Mouse (Mus musculus) megakaryocyte, embryonic 14.5 days (primary cell): ENCODE data around the gene Ttll2. TPM values are rescaled to one million over a fixed set of nuclear protein-coding genes. Genes with fewer than 3 reads are reported as not detected.
"Not testable (repeated sequence)": the region's sequence is repeated elsewhere in the genome, so short reads cannot be mapped to it uniquely, and the experiment has no call there.

Source experiments
- H3K27me3 ChIP-seq: replicated peaks from 2 replicates; pipeline ENCODE3; 2012; ENCODE audit warnings: inconsistent platforms
- H3K36me3 ChIP-seq: replicated peaks from 2 replicates; pipeline ENCODE3; 2012; ENCODE audit warnings: low read length, inconsistent platforms, mixed read lengths
- H3K4me1 ChIP-seq: 2 replicates; pipeline ENCODE4 v1.6.1; 2012; ENCODE audit warnings: inconsistent platforms
- H3K4me3 ChIP-seq: replicated peaks from 2 replicates; pipeline ENCODE3; 2012; ENCODE audit warnings: moderate library complexity, mild to moderate bottlenecking, inconsistent platforms
- H3K9me3 ChIP-seq: 2 replicates; pipeline ENCODE4 v1.6.1; 2012; ENCODE audit warnings: inconsistent platforms
- polyA plus RNA-seq: library from polyadenylated mRNA; stranded (reverse); fragments of >175 nt; gene quantifications from 2 replicates; pipeline ENCODE4 v1.2.3, GENCODE M21; 2012; ENCODE audit warnings: low replicate concordance; ENCODE audit not compliant: insufficient read depth

Gene Ttll2
- 0.66 TPM in 1 of 2 replicates, not detected in the other for polyA plus RNA-seq

DNA sequence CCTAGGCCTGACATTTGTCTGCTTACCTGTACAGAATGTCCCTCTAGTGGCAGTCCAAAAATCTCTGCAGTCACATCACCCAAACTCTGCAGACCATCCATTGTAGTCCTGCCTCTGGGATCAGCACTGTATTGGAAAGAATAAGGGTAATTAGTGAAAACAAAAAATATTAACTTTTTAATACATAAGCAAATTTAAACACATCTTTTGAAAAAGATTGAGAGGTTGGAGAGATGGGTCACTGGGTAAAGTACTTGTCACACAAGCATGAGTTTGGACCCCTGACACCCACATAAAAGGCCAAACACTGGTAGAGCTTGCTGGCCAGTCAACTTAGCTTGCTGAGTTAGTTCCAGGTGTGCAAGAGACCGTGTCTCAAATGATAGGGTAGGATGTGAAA is at the start of gene Ttll2:
Ttll2 (minus strand) TSS at position 101 of the 400 bp plus-strand sequence.
- H3K4me1 ChIP-seq, H3K9me3 ChIP-seq, H3K4me3 ChIP-seq, H3K36me3 ChIP-seq, H3K27me3 ChIP-seq: not testable (repeated sequence)

DNA sequence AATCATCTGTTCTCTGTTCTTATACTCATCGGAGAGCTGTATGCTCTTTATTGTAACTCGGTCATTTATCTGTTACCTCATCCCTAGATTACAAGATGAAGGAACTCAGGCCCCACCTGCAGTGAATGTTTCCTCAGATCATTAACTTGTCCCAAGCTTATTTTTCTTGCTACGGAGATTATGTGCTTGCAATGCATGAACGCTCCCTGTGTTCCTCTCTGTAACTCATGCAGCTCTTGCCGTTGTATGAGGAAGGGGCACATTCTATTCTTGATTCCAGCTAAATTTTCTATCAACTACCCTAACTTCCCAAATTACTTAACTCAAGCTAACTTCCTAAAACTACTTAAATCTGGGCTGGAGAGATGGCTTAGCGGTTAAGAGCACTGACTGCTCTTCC is 47.3 kb upstream of the Ttll2 start:
- H3K4me3 ChIP-seq, H3K4me1 ChIP-seq, H3K9me3 ChIP-seq: not testable (repeated sequence)

DNA sequence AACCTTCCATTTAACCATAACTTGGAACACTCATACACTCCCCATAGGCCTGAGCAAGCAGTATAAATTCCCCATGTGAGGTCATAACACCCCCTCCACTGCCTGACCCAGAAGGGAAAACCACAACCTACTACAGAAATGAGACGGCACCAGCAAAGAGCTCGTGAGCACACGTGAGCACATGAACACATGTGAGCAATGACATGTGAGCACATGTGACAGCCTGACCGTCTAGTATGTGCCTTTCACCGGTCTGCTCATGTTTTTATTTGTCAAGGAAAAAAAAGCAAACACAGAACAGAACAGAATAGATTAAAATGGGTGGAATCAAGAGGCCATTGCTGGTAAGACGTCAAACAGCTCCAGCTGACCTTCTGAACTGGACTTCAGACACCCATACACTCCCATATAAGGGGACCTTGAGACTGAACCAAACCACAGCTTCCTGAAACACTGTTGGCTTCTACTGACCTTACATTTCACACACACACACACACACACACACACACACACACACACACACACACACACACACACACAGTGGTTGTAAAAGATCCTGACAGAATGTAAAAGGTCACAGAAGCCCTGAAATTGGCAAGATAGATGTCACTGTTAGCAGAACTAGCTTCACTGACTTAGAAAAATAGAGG is 45.8 kb upstream of the Ttll2 start:
- H3K27me3 ChIP-seq, H3K9me3 ChIP-seq, H3K4me3 ChIP-seq, H3K4me1 ChIP-seq, H3K36me3 ChIP-seq: not testable (repeated sequence)

More for the DNA sequence above, 47.3 kb upstream of the Ttll2 start:
- not testable (repeated sequence) for H3K36me3 ChIP-seq, H3K27me3 ChIP-seq

DNA sequence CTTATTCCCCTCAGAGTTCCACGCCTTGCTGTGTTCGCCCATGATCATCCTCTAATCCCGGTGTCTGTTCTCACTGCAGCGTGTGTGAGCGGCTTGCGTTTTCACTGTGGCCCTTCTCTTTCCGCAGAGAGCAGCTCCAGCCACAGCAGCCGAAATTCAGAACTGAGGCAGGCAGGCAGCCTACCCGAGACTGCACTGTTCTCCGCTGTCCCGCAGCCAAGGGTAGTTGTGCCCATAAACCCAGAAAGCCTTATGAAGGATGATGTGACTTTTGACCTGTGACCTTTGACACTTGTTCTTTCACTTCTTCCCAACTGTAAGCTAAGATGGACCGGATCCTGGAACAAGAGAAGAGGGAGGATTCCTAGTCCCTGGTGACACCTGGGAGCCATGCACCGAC is 44.6 kb upstream of the Ttll2 start:
- H3K9me3 ChIP-seq, H3K4me1 ChIP-seq, H3K27me3 ChIP-seq, H3K36me3 ChIP-seq, H3K4me3 ChIP-seq: not testable (repeated sequence)

DNA sequence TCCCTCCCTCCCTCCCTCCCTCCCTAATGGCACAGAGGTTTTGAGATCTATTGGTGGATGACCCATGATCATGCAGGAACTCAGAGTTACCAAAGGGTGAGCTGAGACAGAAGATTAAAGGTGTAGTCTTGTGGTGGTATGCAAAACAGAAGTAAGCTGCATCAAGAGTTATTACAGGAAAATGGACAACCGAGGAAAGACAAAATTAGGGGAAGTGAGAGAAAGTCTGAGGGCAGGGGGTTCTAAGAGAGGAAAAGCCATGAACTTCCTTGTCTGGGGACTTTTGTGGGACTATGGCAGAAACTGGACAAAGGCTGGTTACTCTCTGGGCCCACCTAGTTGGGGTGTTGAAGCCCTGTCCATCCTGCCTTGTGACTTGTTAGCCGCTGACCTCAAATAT is 43.8 kb upstream of the Ttll2 start:
- H3K4me3 ChIP-seq, H3K9me3 ChIP-seq, H3K4me1 ChIP-seq, H3K27me3 ChIP-seq, H3K36me3 ChIP-seq: not testable (repeated sequence)

DNA sequence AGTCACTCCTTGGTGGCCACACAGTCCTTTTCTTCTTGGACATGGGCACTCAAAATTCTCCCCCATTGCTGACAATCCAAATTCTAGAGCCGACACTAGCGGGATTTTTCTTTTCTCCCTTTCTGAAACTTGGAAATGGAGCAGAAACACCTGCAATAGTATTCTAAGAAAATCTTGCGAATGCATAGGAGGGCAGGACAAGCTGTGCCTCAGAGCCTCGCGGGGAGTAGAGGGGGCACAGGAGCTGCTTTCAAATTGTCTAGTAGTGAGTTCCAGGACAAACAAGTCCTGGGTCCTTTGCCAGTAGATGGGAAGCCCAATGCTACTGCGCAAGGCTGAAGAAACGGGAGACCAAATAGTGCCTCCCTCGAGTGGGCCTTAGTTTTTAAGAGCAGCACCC is 43.2 kb upstream of the Ttll2 start:
- H3K9me3 ChIP-seq, H3K4me3 ChIP-seq, H3K4me1 ChIP-seq, H3K36me3 ChIP-seq, H3K27me3 ChIP-seq: not testable (repeated sequence)

DNA sequence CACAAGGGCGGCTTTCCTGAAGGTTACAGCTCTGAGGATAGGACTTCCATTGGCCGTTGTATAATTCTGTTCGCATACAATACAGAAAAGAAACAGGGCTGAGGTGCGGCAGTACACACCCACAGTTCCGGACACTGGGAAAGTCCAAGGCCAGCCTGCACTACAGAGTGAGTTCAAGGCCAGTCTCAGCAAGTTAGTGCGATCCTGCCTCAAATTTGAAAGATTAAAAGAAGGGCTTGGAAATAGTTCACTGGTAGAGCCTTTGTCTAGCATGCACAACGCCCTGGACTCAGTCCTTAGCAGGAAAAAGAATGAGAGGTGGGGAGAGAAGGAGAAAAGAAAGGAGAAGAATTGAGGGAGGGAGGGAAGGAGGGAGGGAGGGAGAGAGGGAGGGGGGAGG is 42.6 kb upstream of the Ttll2 start:
- H3K36me3 ChIP-seq, H3K4me1 ChIP-seq: not testable (repeated sequence)

DNA sequence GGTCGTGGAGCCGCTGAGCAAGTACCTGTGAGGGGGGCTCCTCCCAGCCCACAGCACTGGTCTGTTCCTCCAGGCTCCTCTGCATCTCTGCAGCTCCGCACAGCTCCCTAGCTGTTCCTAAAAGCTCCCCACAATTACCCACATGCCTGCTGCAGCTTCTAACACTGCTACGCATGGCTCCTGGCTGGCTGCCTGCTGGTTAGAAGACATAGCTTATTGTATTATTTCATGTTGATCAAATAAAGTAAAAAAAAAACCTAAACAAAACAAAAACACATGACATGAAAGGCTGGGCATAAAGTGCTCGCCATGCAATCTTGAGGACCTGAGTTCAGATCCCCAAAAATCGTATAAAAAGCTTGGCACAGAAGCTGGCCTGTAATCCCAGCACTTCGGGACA is 37.4 kb upstream of the Ttll2 start:
- not testable (repeated sequence) for H3K4me1 ChIP-seq, H3K9me3 ChIP-seq, H3K36me3 ChIP-seq, H3K4me3 ChIP-seq, H3K27me3 ChIP-seq

More for the DNA sequence above, 42.6 kb upstream of the Ttll2 start:
- not testable (repeated sequence) for H3K9me3 ChIP-seq, H3K27me3 ChIP-seq, H3K4me3 ChIP-seq

DNA sequence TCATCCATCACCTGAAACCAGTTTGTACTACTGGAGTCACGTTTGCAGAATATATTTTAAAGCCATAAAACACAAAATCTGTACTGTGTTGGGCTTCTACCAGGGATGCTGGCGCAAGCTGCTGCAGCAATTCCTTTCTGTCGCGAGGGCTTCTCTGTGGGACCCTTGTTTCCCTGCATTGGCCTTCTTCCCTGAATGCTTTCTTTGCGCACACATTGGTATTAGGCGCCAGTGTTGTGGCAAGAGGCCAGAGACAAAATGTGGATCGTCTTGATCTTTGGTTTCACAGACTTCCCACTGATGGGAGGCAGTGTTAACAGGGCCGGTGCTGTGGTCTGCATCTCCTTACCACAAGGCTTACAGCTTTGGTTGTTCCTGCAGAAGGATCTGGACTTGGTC is 36.5 kb upstream of the Ttll2 start:
- not testable (repeated sequence) for H3K27me3 ChIP-seq, H3K4me3 ChIP-seq, H3K36me3 ChIP-seq, H3K4me1 ChIP-seq, H3K9me3 ChIP-seq

DNA sequence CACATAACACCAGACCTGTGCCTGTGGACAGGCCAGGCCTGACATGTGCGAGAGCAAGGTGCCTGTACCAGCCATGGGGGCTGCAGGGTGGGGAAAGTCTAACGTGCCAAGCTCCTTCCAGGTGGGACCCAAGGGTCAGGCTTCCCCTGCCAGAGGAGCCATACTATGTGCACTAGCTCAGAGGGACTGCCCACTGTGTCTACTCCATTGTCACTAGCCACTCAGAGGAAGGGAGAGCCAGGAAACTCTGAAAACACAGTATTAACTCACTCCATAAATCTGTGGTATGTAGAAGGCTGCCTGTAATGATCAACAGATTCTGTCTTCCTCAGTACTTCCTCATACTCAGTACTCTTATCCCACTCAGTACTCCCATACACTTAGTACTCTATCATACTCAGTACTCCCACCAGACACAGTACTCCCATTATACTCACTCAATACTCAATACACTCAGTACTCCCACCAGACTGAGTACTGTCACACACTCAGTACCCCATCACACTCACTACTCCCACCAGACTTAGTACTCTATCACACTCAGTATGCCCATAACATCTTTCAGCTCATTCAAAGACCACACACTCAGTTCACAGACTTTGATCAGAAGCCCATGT is 36.0 kb upstream of the Ttll2 start:
- not testable (repeated sequence) for H3K4me3 ChIP-seq, H3K4me1 ChIP-seq, H3K27me3 ChIP-seq, H3K9me3 ChIP-seq, H3K36me3 ChIP-seq

DNA sequence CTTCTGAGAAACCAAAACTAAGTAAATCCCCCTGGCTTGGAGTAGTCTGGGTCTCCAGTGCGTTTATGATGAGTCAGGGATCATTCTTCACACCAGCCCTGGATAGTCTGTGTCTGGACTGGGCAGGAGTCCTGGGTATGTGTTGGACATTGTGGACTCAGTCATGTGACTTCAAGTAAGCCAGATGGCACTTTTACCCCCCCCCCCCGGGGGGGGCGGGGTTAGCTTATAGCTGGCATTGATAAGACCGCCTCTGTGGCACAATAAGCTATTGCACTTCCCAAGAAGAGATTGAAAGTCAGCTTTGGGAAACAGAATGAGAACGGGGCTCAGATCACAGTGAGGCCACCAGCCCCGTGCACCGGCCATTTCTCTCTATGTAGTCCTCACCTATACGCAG is 33.5 kb upstream of the Ttll2 start:
- H3K9me3 ChIP-seq, H3K4me3 ChIP-seq, H3K36me3 ChIP-seq, H3K4me1 ChIP-seq, H3K27me3 ChIP-seq: not testable (repeated sequence)

DNA sequence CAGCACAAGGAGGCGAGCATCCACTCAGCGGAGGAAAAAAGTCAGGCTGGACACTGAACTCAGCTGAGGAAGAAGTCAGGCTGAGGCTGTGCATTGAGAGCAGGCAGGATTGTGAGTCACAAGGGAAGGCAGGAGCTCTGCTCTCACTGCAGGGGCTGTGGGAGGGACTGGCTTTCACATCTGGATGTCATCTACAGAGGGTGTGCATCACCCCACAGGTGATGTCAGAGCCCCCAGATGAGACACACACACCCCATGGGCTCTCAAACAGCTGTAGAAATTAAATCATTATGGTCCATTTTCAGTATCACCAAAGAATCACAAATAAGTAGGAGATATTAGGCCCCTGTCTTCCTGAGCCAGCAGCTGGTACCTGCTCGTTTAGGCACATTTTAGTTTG is 32.9 kb upstream of the Ttll2 start, which contains the start of gene Unc93a2:
Unc93a2 (minus strand) TSS at position 101 of the 400 bp plus-strand sequence.
- not testable (repeated sequence) for H3K36me3 ChIP-seq, H3K4me1 ChIP-seq, H3K9me3 ChIP-seq, H3K27me3 ChIP-seq, H3K4me3 ChIP-seq

DNA sequence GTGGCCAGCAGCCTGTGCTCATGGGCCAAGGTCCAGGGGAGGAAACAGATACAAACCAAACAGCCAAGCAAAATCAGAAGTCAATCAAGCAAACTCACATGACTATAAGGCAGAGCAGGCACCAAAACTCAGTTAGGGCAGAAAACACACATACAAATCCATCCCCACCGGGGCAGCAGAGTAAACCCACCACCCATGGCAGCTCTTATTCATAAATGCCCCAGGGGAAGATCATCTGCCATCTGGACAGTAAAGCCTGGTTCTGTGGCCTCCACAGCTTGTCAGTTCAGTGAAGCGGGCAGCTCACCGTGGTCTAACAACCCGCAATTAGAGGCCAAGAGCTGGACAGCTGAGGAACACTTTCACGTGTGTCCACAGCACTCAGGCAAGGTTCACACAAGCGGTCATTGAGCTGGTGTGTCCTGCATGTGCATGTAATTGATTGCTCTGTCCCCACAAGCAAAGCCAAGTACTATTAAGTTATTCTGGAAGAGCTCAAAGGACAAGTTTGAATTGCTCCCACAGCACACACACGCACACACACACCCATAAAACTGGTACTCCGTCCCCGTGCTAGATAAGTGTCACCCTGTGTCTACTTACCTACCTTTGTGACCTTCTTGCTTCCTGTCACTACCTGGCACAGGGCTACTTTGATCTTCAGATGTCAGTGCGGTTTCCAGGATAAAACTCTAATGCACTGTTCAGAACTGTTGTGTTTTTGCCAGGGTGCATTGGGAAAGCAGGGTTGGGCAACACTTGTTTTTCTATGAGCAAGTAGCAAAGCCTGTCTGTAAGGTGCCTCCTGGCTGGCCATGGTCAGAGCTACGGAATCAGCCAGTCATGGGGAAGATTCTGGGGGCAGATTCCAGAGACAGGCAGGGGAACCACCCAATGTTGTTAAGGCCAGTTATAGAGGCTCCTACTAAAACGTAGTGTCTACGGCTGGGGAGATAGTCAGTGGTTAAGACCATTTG is 31.0 kb upstream of the Ttll2 start:
- not testable (repeated sequence) for H3K36me3 ChIP-seq, H3K4me3 ChIP-seq, H3K4me1 ChIP-seq

DNA sequence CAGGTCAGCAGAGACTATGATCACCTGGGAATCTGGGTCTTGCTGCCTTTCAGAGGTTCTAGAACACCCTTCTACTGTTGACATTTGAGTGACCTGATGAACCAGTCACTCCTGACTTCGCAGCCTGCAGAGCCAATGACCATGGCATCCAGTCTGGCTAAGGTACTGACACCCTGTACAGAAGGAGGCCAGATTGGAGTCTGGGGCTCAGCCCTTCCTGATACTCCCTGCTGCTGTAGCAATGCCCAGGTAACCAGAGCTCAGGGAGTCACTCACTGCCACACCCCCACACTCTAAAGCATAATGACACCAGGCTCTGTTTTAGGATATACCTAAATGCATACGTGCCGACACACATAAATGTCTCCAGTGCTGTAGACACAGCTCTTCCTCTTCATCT is 30.2 kb upstream of the Ttll2 start:
- not testable (repeated sequence) for H3K9me3 ChIP-seq, H3K36me3 ChIP-seq, H3K4me1 ChIP-seq, H3K4me3 ChIP-seq, H3K27me3 ChIP-seq

More for the DNA sequence above, 31.0 kb upstream of the Ttll2 start:
- not testable (repeated sequence) for H3K9me3 ChIP-seq, H3K27me3 ChIP-seq

DNA sequence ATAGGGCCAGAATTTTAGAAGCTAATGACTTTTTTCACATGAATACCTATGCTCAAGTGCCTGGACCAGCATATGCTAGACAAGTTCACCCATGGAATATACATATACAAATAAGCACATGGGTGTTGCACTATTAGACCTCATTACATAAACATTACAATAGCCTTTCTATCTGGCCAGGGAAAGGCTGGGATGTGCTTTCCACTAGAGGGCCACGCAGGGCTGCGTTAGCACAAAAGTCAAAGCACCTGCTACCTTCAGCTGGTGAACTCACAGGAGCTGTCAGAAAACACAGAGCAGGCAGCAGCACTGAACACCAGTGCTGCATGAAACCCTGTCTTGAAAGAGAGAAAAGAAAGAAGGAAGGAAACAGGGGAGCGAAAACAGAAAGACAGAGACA is 25.4 kb upstream of the Ttll2 start:
- H3K27me3 ChIP-seq, H3K4me1 ChIP-seq, H3K4me3 ChIP-seq, H3K36me3 ChIP-seq, H3K9me3 ChIP-seq: not testable (repeated sequence)
